Mouse (Mus musculus): ENCODE results near the gene Pxmp4. TPM values are rescaled to one million over a fixed set of nuclear protein-coding genes. Genes with fewer than 3 reads are reported as not detected.

Pxmp4 gene
- polyA plus RNA-seq, 1 experiment = 28.8 TPM

DNA sequence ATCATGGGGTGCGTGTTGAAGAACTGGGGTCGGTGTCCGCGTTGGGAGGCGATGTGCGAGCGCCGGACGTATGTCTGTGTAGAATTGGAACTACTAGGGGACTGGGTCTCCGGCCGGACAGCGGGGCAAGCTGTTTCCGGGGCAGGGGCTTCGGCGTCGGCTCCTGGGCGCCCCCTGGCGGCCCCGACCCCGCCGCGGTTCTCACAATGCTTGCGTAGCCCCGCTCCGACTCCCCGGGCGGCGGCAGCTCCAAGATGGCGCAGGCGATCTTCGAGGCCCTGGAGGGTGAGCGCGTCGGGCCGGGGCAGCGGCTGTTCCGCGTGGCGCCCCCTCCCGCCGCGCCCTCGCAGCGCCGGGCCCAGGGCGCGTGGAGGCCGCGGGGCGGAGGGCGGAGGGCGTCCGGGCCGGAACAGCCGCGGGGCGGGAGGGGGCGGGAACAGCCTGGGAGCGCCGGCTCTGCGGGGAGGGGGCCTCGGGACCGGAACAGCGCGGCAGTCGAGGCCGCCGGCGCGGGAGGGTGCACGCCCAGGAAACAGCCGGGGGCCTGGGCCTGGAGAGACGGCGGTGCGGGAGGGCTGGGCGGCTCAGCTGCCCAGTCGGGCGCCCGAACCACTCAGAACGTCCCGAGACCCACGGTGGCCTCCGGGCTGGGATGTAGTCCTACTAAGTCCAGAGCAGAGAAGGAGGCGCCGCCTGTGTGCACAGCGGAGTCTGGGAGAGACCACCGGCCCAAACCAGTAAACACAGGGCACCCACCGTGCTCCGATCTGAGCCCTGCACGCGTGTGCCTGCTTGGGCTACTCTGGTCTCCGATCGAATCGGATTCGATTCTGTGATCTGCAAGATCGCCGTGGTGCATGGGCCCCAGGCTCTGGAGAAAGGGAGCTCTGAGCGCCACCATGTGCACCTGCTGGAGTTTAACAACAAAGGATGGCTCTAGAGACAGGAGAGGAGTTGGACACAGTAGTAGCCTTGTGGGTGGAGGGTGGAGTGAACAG is 9.9 kb upstream of the Pxmp4 start, which contains the start of the genes Zfp341 and 4930519P11Rik:
Zfp341 (plus strand) TSS at position 180 of the 998 bp plus-strand sequence.
4930519P11Rik (minus strand) TSS at position 320 of the 998 bp plus-strand sequence.
- no peaks in the 10 kb centered on the region for H3K36me3 ChIP-seq (ENCODE audit: control insufficient read depth, insufficient read depth, low read length)
- peaks cover 3% of the 10 kb centered on the region; the same call in 1 of the 2 replicates for H3K4me1 ChIP-seq (ENCODE audit: control insufficient read depth, insufficient read depth, insufficient read length, low read length)
- H3K27me3 ChIP-seq (ENCODE audit: control insufficient read depth, insufficient read depth, low read length) = no peaks in the 10 kb centered on the region
- peak; percentile 37 for TF ChIP-seq POLR2A (IDR thresholded peaks at IDR 0.05; ENCODE audit: low read depth, low read length)
- TF ChIP-seq CTCF (IDR thresholded peaks at IDR 0.05; ENCODE audit: extremely low read depth, insufficient read length, insufficient replicate concordance, low read depth, low read length) = peak; percentile 75
- H3K4me3 ChIP-seq (ENCODE audit: low read depth, low read length) = peak within 1 kb of the TSS; percentile 84
- H3K27ac ChIP-seq (ENCODE audit: insufficient read depth, low read depth, low read length) = peak within 1 kb of the TSS; percentile 95
- WGBS = under 1% methylated on average over 94 of the region's 98 CpGs

DNA sequence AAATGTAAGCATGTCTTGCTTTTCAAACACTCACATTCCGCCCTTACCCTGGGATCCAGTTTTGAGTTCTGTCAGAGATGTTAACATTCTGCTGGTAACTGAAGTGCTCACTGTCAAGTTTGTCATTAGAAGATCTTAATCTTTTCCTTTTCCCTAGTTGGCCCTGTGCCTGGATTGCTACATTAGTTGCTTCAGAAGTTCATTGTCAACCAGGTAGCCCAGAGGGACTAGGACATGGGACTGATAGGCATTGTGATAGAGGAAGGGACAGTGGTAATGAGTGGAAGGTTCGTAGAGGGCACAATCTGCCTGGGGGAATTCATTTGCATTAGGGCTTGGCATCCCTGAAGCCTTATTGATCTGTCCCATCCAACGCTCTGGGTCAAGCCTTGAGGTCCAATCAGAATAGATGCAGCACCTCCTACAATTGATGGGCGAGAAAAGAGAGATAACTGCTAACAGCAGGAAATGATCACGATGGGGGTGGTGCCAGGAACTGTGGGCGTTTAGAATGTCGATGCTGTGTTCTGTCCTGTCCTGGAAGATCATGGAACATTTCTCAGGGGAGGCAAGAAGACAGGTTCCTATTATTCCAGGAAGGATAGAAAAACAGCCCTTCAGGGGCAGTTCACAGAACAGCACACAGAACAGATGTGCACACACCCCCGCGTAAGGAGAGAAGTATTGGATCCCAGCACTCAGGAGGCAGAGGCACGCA is 5.7 kb upstream of the Pxmp4 start:
- TF ChIP-seq CTCF (IDR thresholded peaks at IDR 0.05; ENCODE audit: extremely low read depth, insufficient read length, insufficient replicate concordance, low read depth, low read length) = no peak
- no peak for TF ChIP-seq POLR2A (IDR thresholded peaks at IDR 0.05; ENCODE audit: low read depth, low read length)
- WGBS = 46% methylated on average over 10 of the region's 10 CpGs
- H3K27me3 ChIP-seq (ENCODE audit: control insufficient read depth, insufficient read depth, low read length) = no peaks in the 10 kb centered on the region
- H3K36me3 ChIP-seq (ENCODE audit: control insufficient read depth, insufficient read depth, low read length) = no peaks in the 10 kb centered on the region
- H3K27ac ChIP-seq (ENCODE audit: insufficient read depth, low read depth, low read length) = no peak overlapping the region
- H3K4me3 ChIP-seq (ENCODE audit: low read depth, low read length) = no peak overlapping the region
- peaks cover 3% of the 10 kb centered on the region; the same call in 1 of the 2 replicates for H3K4me1 ChIP-seq (ENCODE audit: control insufficient read depth, insufficient read depth, insufficient read length, low read length)

DNA sequence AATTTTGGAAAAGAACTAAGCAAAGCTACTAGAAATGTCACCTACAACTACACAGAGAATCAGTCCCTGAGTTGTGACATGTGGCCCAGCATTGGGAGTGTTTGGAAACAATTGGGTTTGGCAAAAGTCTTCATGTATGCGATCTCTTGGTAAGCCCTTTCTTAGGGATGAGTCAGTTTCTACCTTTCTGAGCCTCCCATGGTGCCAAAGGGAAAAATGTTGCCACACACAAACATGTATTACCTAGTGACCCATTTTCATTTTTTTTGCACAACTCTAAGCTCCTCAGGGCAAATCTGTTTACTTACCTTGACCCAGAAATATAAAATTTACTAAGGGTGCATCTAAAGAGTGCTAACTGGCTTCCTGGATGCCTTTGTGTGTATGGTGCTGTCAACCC is 3.5 kb upstream of the Pxmp4 start:
- Histone ChIP-seq H3K27ac (ENCODE audit: insufficient read depth, low read depth, low read length) (no peak overlapping the region), H3K4me3 (ENCODE audit: low read depth, low read length) (no peak overlapping the region), H3K36me3 (ENCODE audit: control insufficient read depth, insufficient read depth, low read length) (no peaks in the 10 kb centered on the region), H3K4me1 (ENCODE audit: control insufficient read depth, insufficient read depth, insufficient read length, low read length) (peaks cover 5% of the 10 kb centered on the region; the same call in 1 of the 2 replicates), H3K27me3 (ENCODE audit: control insufficient read depth, insufficient read depth, low read length) (no peaks in the 10 kb centered on the region)
- TF ChIP-seq POLR2A (IDR thresholded peaks at IDR 0.05; ENCODE audit: low read depth, low read length) = no peak
- TF ChIP-seq CTCF (IDR thresholded peaks at IDR 0.05; ENCODE audit: extremely low read depth, insufficient read length, insufficient replicate concordance, low read depth, low read length) = no peak
- 79% methylated on average over 1 of the region's 1 CpGs for WGBS

DNA sequence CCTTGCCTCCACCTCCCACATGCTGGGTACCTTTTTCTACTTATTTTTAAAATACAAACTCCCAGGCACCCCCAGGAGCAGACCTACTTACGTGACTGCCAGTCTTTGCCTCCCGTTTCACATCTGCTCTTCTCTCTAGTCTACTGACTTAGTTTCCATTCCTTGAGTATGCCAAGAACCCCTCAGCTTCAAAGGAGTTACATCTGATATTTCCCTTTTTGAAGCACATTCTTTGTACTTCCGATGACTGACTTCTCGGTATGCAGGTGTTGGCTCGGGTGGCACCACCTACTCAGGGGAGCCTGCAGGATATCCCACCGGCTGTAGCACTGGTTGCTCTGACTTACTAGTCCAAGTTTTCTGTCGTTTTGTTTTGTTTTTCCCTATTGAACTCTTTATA is 648 bp upstream of the Pxmp4 start:
- no peak for TF ChIP-seq CTCF (IDR thresholded peaks at IDR 0.05; ENCODE audit: extremely low read depth, insufficient read length, insufficient replicate concordance, low read depth, low read length)
- no peak for TF ChIP-seq POLR2A (IDR thresholded peaks at IDR 0.05; ENCODE audit: low read depth, low read length)
- H3K27me3 ChIP-seq (ENCODE audit: control insufficient read depth, insufficient read depth, low read length) = no peaks in the 10 kb centered on the region
- H3K36me3 ChIP-seq (ENCODE audit: control insufficient read depth, insufficient read depth, low read length) = no peaks in the 10 kb centered on the region
- 8% methylated on average over 7 of the region's 7 CpGs for WGBS
- peaks cover 5% of the 10 kb centered on the region; the same call in 1 of the 2 replicates for H3K4me1 ChIP-seq (ENCODE audit: control insufficient read depth, insufficient read depth, insufficient read length, low read length)
- peak overlapping the region; percentile 37 for H3K27ac ChIP-seq (ENCODE audit: insufficient read depth, low read depth, low read length)
- H3K4me3 ChIP-seq (ENCODE audit: low read depth, low read length) = no peak overlapping the region

DNA sequence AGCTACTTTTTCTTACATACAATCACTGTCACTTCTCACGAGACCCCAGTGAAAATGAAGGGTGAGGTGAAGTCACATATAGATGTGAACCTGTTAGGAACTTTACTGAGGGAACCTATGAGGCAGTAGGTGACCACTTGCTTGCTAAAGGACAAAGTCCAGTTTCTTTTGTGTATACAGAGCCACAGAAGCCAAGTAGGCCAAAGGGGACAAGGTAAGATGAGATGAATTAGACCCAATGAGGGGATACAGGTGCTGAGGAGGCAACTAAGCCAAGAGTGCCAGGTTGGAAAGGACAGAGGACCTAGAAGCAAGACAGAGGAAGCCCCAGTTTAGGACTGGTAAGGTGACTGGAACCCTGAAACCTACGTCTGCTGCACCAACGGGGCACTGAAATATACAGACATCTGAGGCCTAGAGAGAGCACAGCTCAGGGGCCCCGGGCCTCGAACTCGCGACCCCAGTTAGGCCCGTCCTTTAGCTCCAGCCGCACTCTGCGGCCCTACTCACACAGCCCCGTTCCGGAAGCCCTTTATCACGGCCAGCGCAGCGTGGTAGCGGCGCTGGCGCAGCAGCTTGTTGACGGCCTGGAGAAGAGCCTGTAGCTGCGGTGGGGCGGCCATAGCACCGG is 386 bp downstream of the Pxmp4 start:
- Histone ChIP-seq H3K4me1 (ENCODE audit: control insufficient read depth, insufficient read depth, insufficient read length, low read length) (peaks cover 5% of the 10 kb centered on the region; the same call in 1 of the 2 replicates), H3K4me3 (ENCODE audit: low read depth, low read length) (peak overlapping the region; percentile 89), H3K27ac (ENCODE audit: insufficient read depth, low read depth, low read length) (peak overlapping the region; percentile 74), H3K36me3 (ENCODE audit: control insufficient read depth, insufficient read depth, low read length) (no peaks in the 10 kb centered on the region), H3K27me3 (ENCODE audit: control insufficient read depth, insufficient read depth, low read length) (no peaks in the 10 kb centered on the region)
- TF ChIP-seq CTCF (IDR thresholded peaks at IDR 0.05; ENCODE audit: extremely low read depth, insufficient read length, insufficient replicate concordance, low read depth, low read length) (no peak), POLR2A (IDR thresholded peaks at IDR 0.05; ENCODE audit: low read depth, low read length) (no peak)
- WGBS = 2% methylated on average over 22 of the region's 22 CpGs

DNA sequence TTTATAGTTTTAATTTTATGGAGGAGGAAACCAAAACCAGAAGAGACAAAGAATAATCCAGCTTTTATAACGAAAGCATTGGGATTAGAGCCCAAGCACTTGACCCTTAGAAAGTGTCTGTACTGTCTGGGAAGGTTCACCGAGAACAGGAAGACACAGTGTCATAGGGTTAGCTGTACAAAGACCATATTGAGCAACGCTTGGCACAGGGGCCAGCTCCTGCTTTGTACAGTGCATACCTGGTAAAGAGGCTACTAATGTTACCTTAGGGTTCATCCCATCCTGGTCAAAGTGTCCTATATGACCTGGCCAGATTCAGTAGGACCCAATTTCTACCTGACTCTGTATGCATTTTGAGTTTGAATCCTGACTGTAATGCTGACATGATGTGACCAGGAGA is 2.2 kb downstream of the Pxmp4 start:
- no peak for TF ChIP-seq CTCF (IDR thresholded peaks at IDR 0.05; ENCODE audit: extremely low read depth, insufficient read length, insufficient replicate concordance, low read depth, low read length)
- TF ChIP-seq POLR2A (IDR thresholded peaks at IDR 0.05; ENCODE audit: low read depth, low read length) = no peak
- Histone ChIP-seq H3K4me1 (ENCODE audit: control insufficient read depth, insufficient read depth, insufficient read length, low read length) (peaks cover 5% of the 10 kb centered on the region; the same call in 1 of the 2 replicates), H3K27me3 (ENCODE audit: control insufficient read depth, insufficient read depth, low read length) (no peaks in the 10 kb centered on the region), H3K4me3 (ENCODE audit: low read depth, low read length) (no peak overlapping the region), H3K27ac (ENCODE audit: insufficient read depth, low read depth, low read length) (no peak overlapping the region), H3K36me3 (ENCODE audit: control insufficient read depth, insufficient read depth, low read length) (no peaks in the 10 kb centered on the region)
- WGBS = 58% methylated on average over 3 of the region's 3 CpGs
